Mouse (Mus musculus) thymus, postnatal 25 days (tissue): ENCODE measurements around the gene Gm1123.
A peak's percentile ranks its signal among the peaks of the same experiment; 100 is the strongest.

Source experiments
- DNase-seq: peaks from one replicate; pipeline ENCODE4 v3.0.0; 2022

Gm1123 gene

DNA sequence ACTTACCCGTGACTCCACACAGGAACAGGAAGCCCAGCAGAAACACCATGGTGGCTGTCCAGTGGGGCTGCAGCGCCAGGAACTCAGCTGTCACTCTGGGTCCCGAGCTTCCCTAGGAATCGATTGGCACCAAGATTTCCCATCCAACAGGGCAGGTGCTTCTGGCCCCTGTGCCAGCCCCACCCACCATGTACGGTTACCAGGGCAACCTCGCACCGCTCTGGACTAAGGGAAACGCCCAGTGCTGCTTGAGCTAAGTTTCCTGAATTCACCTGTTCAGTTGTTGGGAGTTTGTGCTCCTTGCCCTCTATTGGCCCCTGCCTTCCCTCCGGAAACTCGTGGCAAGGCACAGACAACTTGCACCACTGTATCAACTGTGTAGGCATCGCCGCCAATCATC lies at the start of gene Gm1123:
TSS of gene Gm1123 (minus strand) at position 141 of the 400 bp plus-strand sequence.
- DNase-seq: no peak

DNA sequence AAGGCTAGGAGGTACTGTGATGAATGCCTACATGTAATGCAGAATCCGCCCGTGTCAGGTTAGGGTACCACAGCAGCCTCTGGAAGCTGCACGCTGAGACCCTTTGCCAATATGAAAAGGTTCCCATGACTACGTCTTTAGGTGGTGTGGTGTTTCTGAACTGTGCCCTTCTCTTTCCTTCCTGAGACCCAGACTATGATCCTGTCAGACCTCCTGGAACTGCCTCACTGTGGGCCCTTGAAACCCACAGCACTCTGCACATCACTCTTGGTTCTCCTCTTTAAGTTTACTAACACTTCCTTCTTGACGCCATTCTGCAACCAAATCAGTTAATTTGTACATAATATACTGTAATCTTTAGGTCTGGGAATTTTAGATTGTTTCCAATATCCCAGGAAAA lies 46.2 kb upstream of the Gm1123 start:
- no peak for DNase-seq

DNA sequence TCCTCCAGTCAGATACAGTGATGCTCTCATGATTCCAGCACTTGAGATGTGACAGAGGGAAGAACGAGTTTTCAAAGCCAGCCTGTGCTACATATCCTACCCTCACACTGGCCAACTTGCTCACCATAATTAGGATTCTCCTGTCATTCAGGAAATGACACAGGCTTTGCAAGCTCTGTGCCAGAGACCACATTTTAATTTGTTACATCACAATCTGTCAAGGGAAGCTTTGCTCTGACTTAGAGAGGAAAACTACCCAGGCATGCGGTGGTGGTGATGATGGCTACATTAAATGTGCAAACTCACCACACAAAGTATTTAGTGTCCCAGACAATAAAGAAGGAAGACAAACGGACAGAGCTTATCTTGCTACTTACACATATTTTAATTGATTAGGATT lies 45.8 kb upstream of the Gm1123 start:
- no peak for DNase-seq

DNA sequence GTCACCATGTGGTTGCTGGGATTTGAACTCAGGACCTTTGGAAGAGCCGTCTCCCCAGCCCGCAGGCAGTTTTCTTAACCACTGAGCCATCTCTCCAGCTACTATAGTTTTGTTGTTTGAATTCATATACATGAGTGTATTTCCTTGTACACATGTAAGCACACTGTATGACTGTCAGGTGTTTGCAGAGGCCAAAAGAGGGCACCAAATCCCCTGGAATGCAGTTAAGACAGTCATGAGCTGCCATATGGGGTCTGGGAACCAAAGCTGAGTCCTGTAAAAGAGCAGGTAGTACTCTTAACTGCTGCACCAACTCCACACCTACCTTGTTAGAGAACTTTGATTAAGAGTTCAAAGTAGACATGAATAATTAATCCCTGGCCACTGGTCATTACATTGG lies 45.1 kb upstream of the Gm1123 start:
- no peak for DNase-seq

DNA sequence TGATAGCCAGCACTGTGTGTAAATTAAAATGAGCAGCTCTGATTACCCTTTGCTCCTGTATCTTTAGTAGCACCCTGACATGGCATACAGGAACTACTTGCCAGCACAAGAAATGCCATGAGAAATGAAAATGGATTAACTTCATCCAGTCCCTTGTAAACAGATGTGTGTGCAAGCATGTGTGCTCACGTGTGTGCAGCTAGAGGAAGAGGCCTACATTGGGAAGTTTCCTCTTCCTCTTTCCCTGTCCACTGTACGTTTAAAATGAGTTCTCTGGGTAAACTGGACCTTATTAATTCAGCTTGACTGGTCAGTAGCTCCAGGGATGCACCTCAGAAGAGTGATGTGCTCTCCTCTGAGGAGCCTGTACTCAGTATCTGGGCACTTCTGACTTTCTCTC lies 38.9 kb upstream of the Gm1123 start:
- DNase-seq: no peak

DNA sequence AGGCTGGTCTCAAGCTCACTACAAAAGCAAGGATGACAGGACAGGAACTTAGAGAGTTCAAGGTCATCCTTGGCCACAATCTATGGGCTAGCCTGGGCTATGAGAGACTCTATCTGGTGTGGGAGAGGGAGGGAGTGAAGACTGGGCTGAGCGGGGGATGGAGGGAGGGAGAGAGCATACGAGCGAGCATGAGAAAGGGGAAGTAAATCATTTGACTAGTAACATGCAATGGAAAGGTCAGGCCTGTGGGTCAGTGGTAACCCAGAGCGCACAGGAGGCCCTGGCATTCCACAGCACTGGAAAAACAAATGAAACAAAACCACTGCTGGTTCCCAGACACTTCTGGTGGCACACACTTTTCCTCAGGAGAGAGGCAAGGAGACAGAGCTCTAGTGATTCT lies 37.0 kb upstream of the Gm1123 start:
- no peak for DNase-seq

DNA sequence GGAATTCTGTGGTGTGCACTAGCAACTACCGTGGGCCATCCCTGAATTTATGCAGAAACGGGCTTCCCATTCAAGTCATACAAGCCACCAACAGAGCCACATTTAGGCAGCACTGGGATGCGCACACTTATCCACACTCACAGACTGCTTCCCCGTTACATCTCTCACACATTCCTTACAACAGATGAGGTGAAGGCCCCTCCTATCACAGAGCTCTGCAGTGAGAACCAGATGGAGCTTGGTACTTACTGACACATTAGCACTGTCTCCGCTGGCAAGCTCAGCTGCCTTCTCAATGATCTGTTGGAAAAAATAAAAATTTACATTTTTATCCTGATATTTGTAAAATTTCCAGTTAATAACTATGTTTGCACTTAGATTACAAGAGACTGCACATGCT lies 29.8 kb upstream of the Gm1123 start:
- DNase-seq: no peak

DNA sequence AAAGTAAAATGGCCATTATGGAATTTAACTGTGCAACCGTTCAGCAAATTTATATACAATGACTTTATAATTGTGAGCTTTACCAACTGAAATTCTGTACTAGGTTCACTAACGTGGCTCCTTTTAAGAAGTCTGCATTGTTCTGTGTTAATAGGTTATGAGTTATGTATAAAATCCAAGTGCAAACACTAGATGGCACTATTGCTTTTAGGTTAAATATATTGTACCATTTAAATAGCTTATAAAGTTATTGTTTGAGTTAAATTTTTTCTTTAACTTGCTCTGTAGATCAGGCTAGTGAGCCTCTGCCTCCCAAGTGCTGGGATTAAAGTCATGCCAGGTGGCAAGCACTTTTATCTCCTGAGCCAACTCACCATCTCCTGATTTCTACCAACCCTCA lies 28.7 kb upstream of the Gm1123 start:
- DNase-seq: no peak

DNA sequence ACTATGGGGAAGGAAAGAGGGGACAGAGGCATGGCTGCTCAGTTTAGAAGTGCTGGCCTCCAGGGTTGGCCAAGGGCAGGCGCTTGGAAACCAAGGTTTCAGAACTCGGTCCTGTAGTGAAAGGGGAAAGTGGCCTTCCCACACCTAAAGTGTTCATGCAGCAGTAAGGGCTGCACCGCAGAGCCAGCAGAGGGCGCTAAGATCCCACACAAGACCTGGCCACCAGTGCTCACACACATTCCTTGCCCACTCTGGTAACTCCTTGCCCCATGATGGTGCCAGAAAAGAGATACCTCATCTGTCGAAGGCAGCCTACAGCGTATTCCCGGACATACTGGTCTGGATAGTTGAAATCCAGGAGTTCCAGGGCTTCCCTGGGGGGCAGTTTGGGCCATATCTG lies 27.0 kb upstream of the Gm1123 start:
- peak; percentile 71 for DNase-seq

DNA sequence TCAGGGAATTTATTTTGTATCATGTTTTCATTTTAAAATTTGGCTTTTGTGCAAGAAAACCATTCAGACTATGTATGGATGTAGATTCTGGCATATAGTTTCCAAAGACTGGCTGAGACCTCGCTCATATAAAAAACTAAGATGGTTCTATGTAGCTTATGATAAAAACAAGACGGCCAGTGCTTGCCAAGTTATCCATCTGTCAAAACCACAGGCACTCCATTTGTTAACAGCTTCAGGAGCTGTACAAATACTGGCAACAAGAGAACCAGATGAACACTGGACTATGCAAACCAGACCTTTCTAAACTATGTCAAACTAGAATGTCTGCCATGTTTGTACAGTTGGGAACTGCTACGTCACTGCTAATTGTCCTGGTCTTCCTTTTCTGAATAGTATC lies 22.2 kb upstream of the Gm1123 start:
- DNase-seq: no peak

DNA sequence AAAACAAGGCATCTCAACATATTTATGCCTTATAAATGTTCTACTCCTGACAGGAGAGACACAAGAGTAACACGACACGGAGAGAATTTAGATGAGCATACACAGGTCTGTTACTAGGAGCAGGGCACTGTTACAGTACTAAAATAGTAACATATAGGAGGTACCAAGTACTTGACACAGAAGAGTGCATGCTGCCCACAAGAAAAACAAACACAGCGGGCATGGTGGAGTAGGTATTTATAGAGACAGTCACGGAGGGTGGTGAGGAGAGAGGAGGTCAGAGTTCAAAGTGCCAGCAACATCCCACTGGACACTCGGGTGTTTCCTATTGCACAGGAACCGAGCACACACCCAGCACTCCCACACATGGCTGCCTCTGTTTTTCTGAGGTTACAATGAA lies 14.2 kb upstream of the Gm1123 start:
- DNase-seq: no peak

DNA sequence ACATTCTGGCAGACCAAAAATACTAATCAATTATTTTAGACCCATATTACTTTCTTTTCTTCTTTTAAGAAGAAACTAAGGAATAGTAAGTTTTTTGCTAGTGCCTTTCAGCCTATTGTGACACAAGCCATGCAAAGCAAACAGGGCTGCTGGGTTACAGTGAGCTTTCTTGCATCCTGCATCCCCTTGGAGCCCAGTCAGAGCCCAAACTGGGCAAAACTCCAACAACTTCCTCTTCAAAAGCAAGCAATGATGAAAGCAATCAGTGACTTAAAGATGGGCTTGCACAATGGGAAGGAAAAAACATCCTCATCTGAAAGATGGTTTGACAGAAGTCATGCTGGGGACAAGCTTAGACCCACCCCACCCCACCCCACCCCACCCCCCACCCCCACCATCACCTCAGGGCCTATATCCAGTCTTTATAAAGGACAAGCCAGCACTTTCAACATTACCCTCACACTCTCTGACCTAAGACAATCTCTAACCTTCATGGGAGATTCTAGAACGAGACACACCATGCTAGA lies 13.3 kb upstream of the Gm1123 start:
- no peak for DNase-seq

DNA sequence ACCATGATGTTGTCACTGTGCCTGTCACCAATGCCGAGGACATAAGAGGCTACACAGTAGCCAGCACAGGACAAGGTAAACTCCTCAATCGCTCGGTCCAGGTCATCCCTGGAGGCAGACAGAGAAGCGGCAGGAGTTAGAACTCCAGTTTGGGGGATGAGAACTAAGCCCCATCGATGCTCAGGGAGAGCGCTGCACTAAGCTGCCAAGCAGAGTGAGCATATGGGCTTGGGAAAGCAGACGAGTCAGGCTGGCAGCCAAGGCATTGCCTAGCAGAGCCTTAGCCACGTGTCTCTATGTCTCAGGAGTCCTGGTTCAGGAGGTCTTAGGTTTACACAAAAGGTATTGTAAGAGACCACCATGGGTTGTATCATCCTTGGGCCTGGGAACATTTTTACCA lies 9.2 kb upstream of the Gm1123 start:
- DNase-seq: no peak

DNA sequence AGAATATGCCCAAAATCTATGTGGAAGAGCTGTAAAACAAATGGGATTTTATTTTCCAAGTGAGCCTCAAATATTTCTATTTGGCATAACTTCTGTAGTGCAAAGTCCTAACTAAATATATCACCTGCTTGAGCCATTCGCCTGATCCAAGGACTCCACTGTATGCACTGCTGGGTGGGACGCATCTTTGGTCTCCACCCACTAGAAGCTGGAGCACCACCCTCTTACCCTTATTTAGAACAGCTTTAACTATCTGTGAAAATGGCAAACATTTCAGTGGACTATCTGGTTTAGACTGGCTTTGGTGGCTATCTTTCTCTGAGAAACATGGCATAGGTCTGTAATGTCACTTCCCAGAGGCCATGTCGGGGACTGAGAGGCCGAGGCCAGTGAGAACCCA lies 7.1 kb upstream of the Gm1123 start:
- no peak for DNase-seq

DNA sequence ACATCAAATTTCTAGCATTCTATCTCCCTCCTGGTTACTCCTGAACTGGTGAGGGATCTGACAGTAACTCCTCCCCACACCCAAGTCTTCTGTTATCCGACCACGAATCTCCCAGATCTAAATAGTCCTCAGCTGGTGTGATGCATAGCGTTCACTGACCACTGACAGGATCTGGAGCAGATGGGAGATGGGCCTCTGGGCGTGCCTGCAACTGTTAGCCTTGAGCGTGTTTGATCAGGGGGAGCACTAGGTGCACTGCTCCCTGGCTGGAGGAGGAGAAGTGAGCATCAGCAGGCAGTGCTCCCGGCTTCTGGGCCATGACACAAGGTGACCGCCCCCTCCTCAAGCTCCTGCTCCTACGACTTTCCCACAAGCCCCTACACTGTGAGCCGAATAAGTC lies 6.5 kb upstream of the Gm1123 start:
- DNase-seq: no peak

DNA sequence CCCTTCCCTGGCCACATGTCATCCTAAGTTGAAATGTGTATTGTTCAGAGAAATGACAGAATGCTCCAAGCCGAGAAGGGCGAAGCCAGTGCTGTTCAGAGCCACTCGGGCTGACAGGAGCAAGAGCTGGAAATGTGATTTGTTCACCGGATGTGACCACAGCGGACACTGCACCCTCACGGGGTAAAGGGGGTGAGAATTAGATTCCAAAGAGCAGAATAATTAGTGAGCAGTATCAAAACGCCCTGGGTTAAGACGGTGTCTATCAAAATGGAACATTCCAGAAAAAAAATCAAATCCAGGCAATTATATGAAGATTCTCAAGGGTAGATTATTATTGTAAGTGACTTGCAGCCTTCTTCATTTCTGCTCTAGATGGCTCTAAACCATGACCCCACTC lies 1.4 kb downstream of the Gm1123 start:
- no peak for DNase-seq

DNA sequence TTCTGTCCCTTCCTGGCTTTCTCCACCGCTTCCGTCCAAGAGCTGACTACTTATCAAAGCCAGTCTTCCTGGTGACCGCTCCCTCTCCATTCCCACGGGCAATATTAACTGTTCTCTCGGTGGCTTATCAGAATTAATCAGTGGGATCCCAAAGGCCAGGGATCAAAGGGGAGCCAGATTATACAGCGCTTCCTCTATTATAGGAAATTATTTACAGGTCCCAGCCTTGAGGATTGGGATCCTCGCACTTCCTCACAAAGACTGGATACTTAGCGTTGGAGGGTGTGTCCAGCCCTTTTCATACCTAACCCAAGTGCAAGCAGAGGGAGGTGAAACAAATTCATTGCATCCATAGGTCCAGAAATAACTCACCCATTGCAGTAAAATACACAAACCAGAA lies 3.5 kb downstream of the Gm1123 start:
- no peak for DNase-seq

DNA sequence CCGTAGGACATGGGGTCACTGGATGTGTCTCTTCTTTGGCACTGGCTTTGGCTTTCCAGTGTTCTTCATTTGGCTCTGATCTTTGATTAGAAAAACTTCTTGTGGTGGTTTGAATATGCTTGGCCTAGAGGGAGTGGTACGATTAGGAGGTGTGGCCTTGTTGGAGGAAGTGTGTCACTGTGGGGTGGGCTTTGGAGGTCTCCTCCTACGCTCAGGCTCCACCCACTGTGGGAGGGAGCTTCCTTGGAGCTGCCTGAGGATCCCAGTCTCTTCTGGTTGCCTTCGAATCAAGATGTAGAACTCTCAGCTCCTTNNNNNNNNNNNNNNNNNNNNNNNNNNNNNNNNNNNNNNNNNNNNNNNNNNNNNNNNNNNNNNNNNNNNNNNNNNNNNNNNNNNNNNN lies 13.8 kb downstream of the Gm1123 start:
- no peak for DNase-seq

DNA sequence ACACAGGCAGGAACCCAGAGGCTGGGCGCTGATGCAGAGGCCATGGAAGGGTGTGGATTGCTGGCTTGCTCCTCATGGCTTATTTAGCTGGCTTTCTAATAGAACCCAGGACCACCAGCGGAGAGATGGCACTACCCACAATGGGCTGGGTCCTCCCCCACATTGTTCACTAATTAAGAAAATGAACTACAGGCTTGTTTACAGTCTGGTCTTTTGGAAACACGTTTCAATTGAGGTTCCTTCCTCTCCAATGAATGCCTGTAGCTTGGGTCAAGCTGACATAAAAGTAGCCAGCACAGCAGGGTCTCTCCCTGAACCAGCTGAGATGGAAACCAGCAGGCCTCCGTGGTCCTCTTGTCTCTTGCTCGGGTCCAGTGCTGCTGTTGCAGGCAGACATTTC lies 14.3 kb downstream of the Gm1123 start:
- DNase-seq: no peak

DNA sequence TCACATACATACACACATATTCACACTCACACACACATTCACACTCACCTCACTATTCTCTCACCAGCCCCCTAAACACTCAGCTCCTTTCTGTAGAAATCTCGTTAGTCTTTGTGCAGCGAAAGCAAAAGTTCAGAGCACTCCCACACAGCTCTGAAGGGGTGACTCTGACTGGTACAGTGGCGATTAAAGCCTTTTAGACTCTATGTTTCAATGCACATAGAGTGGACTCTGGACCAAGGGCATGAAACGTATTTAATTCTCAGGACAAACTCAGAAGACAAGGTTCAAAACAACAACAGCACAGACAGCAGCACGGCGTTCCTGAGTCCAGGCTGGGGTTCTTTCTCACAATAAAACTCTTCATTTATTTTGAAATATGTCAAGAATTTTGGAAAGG lies 17.8 kb downstream of the Gm1123 start:
- DNase-seq: no peak

DNA sequence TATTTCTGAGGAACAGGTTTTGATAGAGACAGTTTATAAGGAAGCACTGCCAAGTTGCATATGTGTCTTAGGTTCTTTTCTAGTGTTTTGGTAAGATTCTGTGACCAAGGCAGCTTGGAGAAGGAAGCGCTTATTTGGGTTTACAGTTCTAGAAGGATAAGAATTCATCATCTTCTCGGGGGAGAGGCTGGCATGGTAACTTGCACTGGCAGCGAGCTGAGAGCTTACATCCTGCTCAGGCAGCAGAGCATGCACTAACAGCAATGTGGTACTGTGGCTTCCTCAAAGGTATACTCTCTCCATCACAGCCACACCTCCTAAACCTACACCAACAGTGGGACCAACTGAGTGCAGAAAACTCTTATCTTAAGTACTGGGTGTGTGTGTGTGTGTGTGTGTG lies 18.8 kb downstream of the Gm1123 start:
- DNase-seq: no peak

DNA sequence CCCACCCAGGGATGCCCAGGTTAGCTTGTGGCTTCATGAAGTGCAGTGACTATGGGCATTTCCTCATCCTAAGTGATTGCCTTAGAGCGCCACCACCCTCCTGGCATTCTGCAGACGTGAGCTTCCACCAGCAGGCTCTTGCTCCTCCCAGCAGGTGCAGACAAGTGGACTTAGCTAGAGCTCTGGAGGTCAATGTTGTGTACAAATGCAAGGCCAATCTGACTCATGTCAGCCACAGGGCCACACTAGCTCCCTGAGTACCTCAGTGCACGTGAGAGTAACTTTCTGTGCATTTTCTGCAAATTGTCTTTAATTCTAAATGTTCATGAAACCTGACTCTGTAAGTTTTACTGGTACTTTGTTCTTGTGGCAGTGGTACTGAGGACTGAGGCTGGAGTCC lies 19.2 kb downstream of the Gm1123 start:
- DNase-seq: no peak

DNA sequence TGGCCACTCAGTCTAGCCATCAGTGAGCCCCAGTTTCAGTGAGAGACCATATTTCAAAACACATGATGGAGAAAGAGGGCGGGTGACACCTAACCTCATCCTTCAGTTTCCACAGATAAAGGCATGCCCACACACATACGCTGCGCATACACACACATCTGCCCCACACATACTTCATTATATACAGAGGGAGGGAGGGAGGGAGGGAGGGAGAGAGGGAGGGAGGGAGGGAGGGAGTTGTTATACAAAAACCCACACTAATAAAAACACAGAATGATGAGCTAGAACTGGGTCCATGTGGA lies 25.7 kb downstream of the Gm1123 start:
- no peak for DNase-seq

DNA sequence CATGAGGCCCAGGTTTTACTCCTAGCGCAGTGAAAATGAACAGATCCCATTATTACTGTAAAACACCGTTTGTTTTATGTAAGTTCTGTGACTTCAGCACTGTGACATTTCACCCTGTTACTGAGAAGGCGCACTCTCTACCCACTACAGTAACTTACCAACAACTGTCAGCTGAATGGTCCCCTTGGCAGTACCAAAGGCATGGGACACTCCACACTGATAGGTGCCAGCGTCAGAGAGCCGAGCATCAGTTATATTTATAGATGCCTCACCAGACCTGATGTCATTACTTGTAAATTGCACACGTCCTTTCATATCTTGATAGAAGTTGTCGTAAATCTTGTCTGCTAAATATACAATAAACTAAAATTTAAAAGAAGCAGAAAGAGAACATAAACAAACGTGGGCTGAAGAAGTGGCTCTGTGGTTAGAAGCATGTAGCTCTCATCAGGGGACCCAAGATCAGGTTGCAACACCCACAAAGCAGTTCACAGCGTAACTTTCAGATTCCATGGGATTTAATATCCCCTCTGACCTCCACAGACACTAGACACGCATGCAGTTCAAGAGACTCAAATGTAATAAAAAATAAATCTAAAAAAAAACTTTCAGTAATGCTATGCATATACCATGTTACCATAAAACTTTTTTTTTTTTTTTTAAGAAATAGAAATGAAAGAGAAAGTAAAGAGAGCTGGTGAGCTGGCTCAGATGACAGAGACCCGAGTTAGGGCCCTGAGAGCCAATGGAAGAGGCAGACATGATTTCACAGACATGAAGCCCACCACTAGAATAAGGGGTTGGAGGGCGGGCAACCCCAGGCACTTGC lies 26.2 kb downstream of the Gm1123 start:
- no peak for DNase-seq

DNA sequence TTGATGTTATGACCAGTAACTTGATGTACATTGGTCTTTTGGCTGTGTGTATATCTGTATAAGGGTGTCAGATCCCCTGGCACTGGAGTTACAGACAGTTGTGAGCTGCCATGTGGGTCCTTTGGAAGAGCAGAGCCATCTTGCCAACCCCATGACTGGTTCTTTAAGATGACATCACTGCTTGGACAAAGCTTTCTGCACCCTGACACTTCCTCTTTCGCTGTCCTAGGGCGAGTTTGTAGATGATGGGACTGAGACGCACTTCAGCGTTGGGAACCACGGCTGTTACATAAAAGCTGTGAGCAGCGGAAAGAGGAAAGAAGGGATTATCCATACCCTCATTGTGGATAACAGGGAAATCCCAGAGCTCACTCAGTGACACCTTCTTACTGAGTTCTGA lies 34.2 kb downstream of the Gm1123 start:
- no peak for DNase-seq
